50 mouse cellular contexts compared by ENCODE assay signal in genomic region chr3:137652853-137653252, GRCm38 (mm10). TPM values are rescaled to one million over a fixed set of nuclear protein-coding genes. Genes with fewer than 3 reads are reported as not detected.
"Had no signal": no experiment of that assay in that cellular context is flagged by ENCODE, and none has a peak within 500 bp of the region (broad histone marks: within the 10 kb centered on the region; RNA-seq: fewer than 3 reads in every experiment).

No protein-coding gene starts in this region.

- H3K4me1 ChIP-seq: heart, embryonic 10.5 days; heart, embryonic 12.5 days; heart, embryonic 13.5 days; heart, embryonic 15.5 days; hindbrain, embryonic 10.5 days; hindbrain, embryonic 12.5 days; hindbrain, embryonic 13.5 days; hindbrain, embryonic 15.5 days; intestine, embryonic 15.5 days had no signal

- H3K27ac ChIP-seq: heart, embryonic 10.5 days; heart, embryonic 13.5 days; heart, embryonic 15.5 days; hindbrain, embryonic 10.5 days; hindbrain, embryonic 12.5 days; hindbrain, embryonic 13.5 days; hindbrain, embryonic 14.5 days; hindbrain, embryonic 15.5 days; hindbrain, postnatal 0 days; intestine, embryonic 15.5 days; kidney, embryonic 15.5 days; kidney, postnatal 0 days; layer of hippocampus, adult 2 months had no signal

- H3K9me3 ChIP-seq: heart, embryonic 10.5 days; heart, embryonic 12.5 days; heart, embryonic 13.5 days; heart, embryonic 15.5 days; hindbrain, embryonic 10.5 days; hindbrain, embryonic 12.5 days; hindbrain, embryonic 13.5 days; hindbrain, embryonic 15.5 days; intestine, embryonic 15.5 days; kidney, embryonic 15.5 days had no signal

- ATAC-seq: hindbrain, embryonic 16.5 days; hindbrain, postnatal 0 days; inflammation-experienced regulatory T-cells, adult 6 months; intestine, embryonic 15.5 days; intestine, embryonic 16.5 days; intestine, postnatal 0 days had no signal

- DNase-seq: heart, postnatal 10 days; heart, postnatal 14 days; heart, postnatal 4 days; kidney, adult 11 months; kidney, adult 18-20 months; kidney, adult 2 months; kidney, adult 8-10 months; kidney, adult 9 months; kidney, postnatal 10 days; kidney, postnatal 14 days; kidney, postnatal 25 days; kidney, postnatal 36 days; kidney, postnatal 4 days; layer of hippocampus, adult 9-11 months; layer of hippocampus, postnatal 36 days had no signal

- H3K9ac ChIP-seq: heart, embryonic 12.5 days; heart, embryonic 13.5 days; heart, embryonic 15.5 days; hindbrain, embryonic 12.5 days; hindbrain, embryonic 13.5 days; hindbrain, embryonic 14.5 days; hindbrain, embryonic 15.5 days; intestine, embryonic 15.5 days; kidney, embryonic 15.5 days had no signal

- H3K4me2 ChIP-seq: heart, embryonic 11.5 days; heart, embryonic 12.5 days; heart, embryonic 13.5 days; heart, embryonic 15.5 days; hindbrain, embryonic 12.5 days; hindbrain, embryonic 13.5 days; hindbrain, embryonic 14.5 days; hindbrain, embryonic 15.5 days; intestine, embryonic 15.5 days; kidney, embryonic 15.5 days had no signal

- H3K36me3 ChIP-seq: heart, embryonic 10.5 days; heart, embryonic 12.5 days; heart, embryonic 13.5 days; heart, embryonic 15.5 days; hindbrain, embryonic 10.5 days; hindbrain, embryonic 12.5 days; hindbrain, embryonic 13.5 days; hindbrain, embryonic 15.5 days; intestine, embryonic 15.5 days; kidney, embryonic 15.5 days had no signal

- H3K4me3 ChIP-seq: heart, embryonic 10.5 days; heart, embryonic 12.5 days; heart, embryonic 13.5 days; heart, embryonic 15.5 days; hindbrain, embryonic 10.5 days; hindbrain, embryonic 12.5 days; hindbrain, embryonic 13.5 days; hindbrain, embryonic 15.5 days; intestine, embryonic 15.5 days; kidney, embryonic 15.5 days; layer of hippocampus, adult 2 months had no signal

- H3K27me3 ChIP-seq: heart, embryonic 12.5 days; heart, embryonic 13.5 days; heart, embryonic 15.5 days; hindbrain, embryonic 12.5 days; hindbrain, embryonic 13.5 days; hindbrain, embryonic 15.5 days; intestine, embryonic 15.5 days; kidney, embryonic 15.5 days had no signal

RNA-seq across cellular contexts. Expression of gene Gm21962, which starts 18.5 kb away (rescaled TPM):
- total RNA-seq: heart, adult 8-10 months; heart, postnatal 10 days; heart, postnatal 14 days; heart, postnatal 25 days; heart, postnatal 4 days; hematopoietic stem cell, adult 5-6 weeks; hindbrain, postnatal 0 days; layer of hippocampus, adult 18-20 months; layer of hippocampus, adult 2 months; layer of hippocampus, adult 8-10 months; layer of hippocampus, postnatal 10 days; layer of hippocampus, postnatal 14 days; layer of hippocampus, postnatal 25 days; layer of hippocampus, postnatal 36 days had no signal
- polyA plus RNA-seq: heart, embryonic 10.5 days; heart, embryonic 11.5 days; heart, embryonic 12.5 days; heart, embryonic 13.5 days; heart, embryonic 14.5 days; heart, embryonic 15.5 days; heart, embryonic 16.5 days; heart, postnatal 0 days; hindbrain, embryonic 10.5 days; hindbrain, embryonic 11.5 days; hindbrain, embryonic 12.5 days; hindbrain, embryonic 13.5 days; hindbrain, embryonic 14.5 days; hindbrain, embryonic 15.5 days; hindbrain, embryonic 16.5 days; hindbrain, postnatal 0 days; inflammation-experienced regulatory T-cells, adult 6 months; intestine, embryonic 14.5 days; intestine, embryonic 15.5 days; intestine, embryonic 16.5 days; intestine, postnatal 0 days; kidney, adult 2 months; kidney, embryonic 14.5 days; kidney, embryonic 15.5 days; kidney, embryonic 16.5 days; kidney, postnatal 0 days; large intestine, adult 2 months had no signal
